Mouse (Mus musculus): ENCODE measurements around the gene Mecr.
"Not testable (repeated sequence)": the region's sequence is repeated elsewhere in the genome, so short reads cannot be mapped to it uniquely, and the experiment has no call there.

Gene Mecr

DNA sequence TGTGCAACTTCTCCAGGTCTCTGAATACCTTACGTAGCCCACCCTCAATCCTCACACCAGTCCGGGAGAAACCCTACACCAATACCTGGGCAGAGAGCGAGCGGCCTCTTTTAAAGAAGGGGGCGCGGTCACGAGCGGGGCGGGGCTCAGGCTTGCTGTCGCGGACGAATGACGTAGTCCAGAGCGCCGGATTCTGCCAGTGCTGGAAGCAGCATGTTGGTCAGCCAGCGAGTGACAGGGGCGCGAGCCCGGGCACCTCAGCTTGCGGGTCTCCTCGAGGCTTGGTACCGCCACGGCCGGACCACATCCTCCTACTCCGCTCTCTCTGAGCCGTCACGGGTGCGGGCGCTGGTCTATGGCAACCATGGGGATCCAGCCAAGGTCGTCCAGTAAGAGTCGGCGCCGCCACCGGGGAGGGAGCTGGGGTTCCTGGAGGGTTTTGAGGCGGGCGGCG lies at the start of gene Mecr:
Gene Mecr, plus strand, starts transcription at position 181 of the 454 bp plus-strand sequence.
- DNase-seq (ENCODE audit: low spot score in 2 of 2) = peak; percentile 92 to 97

DNA sequence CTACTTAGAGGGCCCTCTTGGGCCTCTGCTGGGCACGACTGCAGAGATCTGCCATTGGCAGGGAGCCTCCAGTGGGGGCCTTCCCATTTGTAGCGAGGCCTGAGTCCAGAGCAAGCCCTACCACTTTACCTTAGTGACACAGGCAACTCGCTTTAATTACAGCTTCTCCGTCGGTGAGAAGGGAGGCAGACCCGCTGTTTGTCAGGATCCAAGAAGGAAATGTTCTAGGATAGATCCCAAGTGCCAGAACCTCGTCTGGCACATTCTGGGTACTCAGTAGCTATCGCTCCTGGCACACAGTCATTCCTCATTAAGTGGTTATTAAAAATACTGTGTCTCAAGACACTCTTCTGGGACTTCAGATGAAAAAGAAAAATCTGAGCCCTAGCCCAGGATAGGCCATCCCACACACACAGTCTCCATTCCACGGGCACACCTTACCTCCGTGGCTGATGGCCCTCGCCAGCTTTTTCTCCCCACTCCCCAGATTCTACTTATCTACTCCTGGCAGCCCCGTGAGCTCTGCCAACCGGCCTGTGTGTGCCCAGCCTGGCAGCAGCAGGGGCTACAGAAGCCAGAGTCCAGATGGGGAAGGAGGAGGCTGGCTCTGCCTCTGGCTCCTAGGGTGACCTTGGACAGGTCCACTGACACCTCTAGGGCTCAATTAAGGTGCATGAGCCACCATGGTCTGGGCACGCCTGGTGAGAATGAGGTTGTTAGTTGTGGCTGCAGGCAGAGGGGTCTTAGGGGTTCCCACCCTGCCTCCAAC lies 46.8 kb upstream of the Mecr start:
- DNase-seq (ENCODE audit: low spot score in 2 of 2) = no peak

DNA sequence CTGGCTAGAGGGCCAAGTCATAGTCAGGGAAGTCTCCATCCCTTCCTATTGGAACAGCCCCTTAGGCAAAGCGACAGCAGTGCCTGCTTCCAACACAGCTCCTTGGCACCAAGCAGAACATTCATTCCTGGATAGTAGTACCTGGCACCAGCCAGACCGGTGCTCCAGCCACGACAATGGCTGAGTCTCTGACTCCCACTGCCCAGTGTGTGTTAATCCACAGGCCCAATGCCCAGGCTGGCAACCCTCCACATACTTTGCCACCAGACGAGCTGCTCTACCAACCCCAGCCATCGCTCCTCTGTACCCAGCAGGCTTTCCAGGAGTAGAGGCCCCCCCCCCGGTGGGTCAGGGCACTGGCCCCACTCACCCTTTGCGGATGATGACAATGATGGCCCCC lies 45.8 kb upstream of the Mecr start:
- no peak for DNase-seq (ENCODE audit: low spot score in 2 of 2)

DNA sequence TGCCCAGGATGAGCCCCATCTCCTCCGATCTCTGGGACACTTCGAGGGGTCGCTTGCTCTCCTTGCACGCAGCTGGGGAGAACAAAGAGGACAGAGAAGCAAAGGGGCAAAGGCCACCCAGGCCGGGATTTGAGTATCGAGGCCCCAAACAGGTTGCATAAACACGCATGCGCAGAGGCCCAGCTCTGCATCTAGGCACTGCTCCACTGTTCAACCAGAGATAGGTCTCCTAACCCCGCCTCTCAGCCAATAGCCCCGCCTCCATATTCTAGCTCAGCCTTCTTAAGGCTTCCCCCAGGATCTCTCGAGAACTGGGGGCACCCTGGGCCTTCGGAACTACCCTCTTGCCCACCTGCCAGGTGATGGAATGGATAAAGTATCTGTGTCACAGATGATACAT lies 45.4 kb upstream of the Mecr start:
- DNase-seq (ENCODE audit: low spot score in 2 of 2) = no peak

DNA sequence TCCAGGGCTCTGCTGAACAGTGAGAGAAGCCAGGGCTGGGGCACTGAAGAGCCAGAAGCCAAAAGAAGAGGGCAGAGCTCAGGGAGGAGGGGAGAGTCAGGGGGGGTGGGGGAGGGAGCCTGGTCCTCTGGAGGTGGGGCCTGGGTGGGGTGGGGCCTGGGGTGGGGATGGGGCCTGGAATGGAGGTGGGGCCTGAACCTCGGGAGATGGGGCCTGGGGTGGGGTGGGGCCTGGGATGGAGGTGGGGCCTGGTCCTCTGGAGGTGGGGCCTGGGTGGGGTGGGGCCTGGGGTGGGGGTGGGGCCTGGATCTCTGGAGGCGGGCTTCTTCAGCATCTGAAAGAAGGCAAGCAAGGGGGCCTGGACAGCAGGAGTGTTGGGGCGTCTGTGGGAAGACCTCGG lies 44.3 kb upstream of the Mecr start:
- no peak for DNase-seq (ENCODE audit: low spot score in 2 of 2)

DNA sequence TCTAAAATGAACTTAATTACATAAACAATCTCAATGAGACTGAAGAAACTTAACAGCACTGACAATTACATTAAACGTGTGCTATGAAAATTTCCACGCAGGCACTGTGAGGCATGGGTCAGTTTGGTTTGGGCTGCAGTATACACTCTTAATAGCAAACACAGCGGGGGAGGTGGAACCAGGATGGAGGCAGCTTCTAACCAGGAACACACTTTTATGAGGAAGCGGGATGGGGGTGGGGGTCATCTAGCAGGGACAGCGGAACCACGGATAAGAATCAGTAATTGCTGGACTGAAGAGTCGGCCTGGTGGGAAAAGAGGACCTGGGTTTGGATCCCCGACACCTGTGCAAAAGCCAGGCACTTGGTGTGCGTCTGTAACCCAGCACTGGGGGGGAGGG lies 39.4 kb upstream of the Mecr start:
- no peak for DNase-seq (ENCODE audit: low spot score in 2 of 2)

DNA sequence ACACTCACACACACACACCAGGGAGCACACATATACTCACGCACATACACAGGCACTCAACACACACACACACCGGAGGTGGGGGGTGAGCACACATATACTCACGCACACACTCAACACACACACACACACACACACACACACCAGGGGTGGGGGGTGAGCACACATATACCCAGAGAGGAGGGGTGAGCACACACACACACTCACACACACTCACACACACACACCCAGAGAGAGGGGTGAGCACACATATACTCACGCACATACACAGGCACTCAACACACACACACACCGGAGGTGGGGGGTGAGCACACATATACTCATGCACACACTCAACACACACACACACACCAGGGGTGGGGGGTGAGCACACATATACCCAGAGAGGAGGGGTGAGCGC lies 38.5 kb upstream of the Mecr start:
- DNase-seq (ENCODE audit: low spot score in 2 of 2) = not testable (repeated sequence)

DNA sequence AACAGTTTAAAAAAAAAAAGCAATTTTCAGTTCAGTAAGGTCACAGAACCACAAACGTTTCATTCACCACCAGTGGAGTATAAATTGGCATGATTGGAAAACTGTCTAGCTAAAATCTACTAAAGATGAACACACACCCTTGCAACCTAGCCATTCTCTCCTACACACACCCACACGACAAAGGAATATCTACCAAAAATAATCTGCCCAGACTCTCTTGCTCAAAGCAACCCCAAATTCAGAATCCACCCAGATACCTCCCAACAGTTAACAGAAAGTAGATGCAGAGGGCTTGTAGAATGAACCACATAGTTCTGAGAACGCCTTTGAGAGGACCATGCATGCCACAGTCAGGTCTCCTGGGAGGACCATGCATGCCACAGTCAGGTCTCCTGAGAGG lies 38.0 kb upstream of the Mecr start:
- DNase-seq (ENCODE audit: low spot score in 2 of 2) = no peak

DNA sequence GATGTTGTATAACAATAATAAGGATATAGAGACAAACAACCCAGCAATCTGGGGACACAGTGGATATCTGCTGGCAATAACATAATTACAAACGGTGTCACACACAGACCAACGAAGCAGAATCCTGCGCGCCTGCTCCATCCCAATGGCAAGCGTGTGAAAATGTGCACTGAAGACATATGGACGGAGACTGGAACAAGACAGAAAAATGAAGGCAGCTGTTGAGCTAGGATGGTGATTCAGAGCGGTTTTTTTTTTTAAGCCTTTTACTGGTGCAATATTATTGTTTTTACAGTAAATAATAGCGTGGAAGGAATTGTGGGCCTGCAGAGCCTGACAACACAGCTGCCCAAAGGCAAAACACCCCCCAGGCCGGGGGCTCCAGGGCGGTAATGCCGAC lies 30.8 kb upstream of the Mecr start:
- DNase-seq (ENCODE audit: low spot score in 2 of 2) = no peak

DNA sequence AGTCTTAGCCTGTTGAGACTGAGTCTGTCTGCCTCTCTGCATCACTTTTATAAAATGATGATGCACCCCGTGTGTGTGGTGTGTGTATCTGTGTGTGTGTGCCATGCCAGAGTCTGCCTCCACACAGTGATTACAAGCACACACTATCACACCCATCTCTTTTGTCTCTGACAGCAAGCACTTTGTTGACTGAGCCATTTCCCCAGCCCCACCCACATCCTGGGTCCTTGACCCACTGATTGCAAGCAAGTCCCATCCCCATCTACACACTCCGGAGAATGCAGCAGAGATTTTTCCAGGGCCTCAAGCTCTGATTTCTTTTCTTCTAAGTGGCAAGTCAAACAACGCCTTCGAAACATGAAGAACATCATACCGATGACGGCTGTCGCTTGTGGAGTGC lies 29.5 kb upstream of the Mecr start:
- no peak for DNase-seq (ENCODE audit: low spot score in 2 of 2)

DNA sequence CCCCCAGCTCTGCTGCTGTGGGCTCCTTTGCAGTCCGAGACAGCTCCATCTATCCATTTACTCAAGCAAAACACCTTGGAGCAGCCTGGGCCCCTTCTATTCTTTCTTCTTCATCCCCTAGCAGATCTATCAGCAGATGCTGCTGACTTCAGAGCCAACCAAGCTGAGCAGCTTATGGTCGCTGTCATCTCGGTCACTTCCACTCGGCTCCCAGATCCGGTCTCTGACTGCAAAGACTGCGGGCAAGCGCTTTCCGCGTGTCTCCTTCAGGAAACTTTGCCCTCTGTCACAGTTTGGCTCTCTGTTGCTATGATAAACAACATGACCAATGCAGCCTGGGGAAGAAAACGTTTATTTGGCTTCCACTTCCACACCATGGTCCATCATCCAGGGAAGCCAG lies 28.4 kb upstream of the Mecr start:
- no peak for DNase-seq (ENCODE audit: low spot score in 2 of 2)

DNA sequence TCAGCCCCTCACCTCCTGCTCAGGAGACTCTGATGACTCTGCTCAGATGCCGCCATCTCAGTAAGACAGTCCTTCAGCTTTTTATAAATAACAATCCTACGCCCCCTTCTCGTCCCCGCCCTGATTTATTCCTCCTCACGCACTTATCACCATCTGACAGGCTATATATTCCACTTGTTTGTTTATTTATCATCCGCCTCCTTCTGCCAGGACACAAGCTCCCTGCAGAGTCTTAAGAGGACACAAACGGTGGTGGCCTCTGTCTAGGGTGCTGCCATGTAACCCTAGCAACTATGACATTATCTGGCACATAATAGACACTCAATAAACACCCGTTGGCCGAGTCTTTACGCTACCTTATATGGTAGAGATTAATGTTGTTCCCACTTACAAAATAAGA lies 27.5 kb upstream of the Mecr start:
- DNase-seq (ENCODE audit: low spot score in 2 of 2) = no peak

DNA sequence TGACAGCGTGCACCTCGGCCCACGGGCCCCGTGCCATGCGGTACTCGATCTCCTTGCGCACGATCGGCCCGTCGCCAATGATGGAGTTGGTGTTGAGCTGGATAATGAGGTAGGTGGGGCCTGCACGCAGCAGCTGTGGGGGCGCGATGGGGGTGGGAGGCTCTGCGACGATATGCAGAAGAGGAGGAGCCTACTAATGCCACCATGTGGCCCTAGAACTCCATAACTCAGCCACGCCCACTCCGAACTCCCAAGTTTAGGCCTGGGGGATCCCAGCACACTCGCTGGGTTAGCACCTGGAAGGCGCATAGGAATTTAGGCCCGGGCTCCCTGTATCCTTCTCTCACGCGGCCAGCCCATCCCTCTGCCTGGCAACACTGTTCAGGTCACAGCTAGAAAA lies 24.3 kb upstream of the Mecr start:
- no peak for DNase-seq (ENCODE audit: low spot score in 2 of 2)

DNA sequence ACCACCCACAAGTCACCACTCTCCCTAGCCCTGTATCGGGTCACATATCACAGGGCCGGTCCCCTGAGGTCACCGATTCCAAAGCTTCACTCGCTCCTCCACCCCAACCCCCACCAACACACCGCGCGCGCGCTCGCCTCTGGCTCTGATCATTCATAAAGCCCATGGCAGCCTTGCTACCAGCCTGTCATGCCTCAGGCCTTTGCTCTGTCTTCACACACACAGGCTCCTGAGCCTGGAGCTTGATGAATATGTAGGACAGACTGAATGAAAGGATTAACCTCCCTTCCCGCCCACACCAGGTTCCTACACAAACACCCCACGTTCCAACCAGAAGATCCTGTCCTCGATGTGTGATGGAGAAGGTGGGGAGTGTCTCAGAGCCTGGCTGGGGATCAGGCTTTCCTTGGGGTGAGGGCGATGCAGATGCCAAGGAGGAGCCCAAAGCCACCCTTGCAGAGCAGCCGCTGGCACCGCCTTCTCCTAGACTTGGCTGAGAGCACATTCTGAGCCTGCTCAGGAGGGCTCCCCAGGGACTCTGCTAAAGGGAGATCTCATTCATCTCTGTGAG lies 22.0 kb upstream of the Mecr start:
- no peak for DNase-seq (ENCODE audit: low spot score in 2 of 2)

DNA sequence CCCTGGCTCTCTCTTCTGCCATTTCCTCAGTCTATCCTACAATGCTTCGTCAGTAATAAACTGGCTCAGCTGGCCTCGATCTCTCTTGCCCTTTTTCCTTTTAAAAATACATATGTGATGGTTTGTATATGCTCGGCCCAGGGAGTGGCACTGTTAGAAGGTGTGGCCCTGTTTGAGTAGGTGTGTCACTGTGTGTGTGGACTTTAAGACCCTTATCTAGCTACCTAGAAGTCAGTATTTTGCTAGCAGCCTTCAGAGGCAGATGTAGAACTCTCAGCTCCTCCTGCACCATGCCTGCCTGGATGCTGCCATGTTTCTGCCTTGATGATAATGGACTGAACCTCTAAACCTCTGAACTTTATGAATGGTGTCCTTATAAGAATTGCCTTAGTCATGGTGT lies 20.7 kb upstream of the Mecr start:
- no peak for DNase-seq (ENCODE audit: low spot score in 2 of 2)

DNA sequence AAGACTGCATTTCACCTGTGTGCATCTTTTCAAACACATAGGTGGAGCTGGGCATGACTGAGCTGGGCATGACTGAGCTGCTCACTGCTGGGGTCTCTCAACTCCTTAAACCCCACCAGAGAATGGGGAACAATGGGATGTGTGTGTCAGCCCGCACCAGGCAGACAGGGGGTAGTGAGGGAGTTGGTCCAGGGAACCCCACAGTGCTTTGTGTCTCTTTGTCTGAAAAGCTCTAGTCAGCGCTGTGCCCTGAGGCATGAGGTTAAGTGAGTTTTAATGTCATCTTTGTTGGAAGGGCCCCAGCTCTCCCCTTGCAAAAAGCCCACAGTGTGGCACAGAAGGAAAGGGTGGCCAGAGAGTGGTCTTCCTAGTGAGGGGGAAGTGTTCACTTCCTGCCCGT lies 18.3 kb upstream of the Mecr start:
- DNase-seq (ENCODE audit: low spot score in 2 of 2) = no peak

DNA sequence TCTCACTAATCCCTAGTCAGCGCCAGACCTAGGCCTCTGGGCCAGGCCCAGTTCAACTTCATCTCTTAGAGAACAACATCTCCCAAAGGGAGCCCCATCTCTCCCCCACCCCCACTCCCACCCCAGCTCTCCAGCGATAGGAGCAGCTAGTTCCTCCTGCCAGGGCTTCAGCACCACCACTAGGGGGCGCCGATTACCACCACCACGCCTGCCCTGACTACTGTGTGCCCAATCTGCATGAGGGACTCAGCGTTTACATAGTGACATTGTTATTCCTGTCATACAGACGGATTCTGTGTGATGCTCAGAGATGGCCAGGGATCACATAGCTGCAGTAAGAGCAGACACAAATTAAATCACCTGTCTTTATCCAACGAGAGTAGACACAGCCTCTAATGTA lies 17.4 kb upstream of the Mecr start:
- peak; percentile 63 to 86 for DNase-seq (ENCODE audit: low spot score in 2 of 2)

DNA sequence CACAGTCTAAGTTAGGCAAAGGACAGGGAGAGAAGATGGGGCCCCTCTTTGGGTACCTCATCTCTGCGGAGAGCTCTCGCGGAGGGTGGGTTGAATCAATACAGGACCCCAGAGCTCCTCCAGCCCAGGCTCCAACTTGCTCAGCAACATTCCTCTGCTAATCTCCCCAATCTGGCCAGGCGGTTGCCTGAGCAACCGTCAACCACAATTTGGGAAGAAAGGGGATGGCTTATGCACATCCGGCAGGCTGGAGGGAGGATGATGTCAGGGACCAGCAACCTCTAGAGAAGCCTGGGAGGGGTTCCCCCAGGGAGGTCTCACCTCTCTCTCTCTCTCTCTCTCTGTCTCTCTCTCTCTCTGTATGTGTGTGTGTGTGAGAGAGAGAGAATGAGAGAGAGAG lies 16.4 kb upstream of the Mecr start:
- DNase-seq (ENCODE audit: low spot score in 2 of 2) = no peak

DNA sequence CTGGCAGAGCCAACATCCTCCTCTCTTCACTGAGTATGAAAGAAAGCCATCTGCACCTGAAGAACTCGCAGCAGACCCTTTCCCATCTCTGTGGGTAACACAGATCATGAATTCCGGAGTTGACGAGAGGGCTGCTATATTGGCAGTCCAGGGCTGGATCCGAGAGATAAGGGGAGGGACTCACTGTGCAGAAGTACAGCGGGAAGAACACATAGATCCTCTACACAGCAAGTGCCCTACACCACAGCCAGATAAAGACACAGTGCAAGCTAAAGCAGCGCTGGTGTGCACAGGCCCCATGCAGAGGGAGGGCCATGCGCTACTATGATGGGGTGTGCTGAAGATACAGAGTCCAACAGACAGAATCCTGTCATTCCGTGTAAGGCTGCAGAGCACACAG lies 14.1 kb upstream of the Mecr start:
- no peak for DNase-seq (ENCODE audit: low spot score in 2 of 2)

DNA sequence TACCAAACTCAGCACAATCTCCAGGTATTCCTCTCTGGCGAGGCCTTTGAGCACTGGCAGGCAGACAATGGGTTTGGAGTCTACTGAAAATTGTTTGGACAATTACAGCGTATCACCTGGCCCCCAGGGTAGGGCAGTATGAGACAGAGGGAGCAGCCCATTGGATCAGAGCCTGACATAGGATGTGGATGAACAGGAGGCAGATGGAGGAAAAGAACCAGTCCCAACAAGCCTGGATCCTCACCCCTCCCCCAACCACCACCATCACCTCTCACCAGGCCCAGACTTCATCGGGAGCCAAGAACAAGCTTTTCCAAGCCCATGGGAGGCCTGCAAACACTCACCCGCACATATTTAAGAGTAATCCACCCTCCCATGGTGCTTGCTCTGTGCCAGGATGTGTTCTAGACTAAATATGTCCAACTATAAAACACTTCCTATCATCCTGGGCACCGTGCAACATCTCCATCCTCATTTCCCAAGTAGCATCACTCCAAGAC lies 11.7 kb upstream of the Mecr start:
- no peak for DNase-seq (ENCODE audit: low spot score in 2 of 2)

DNA sequence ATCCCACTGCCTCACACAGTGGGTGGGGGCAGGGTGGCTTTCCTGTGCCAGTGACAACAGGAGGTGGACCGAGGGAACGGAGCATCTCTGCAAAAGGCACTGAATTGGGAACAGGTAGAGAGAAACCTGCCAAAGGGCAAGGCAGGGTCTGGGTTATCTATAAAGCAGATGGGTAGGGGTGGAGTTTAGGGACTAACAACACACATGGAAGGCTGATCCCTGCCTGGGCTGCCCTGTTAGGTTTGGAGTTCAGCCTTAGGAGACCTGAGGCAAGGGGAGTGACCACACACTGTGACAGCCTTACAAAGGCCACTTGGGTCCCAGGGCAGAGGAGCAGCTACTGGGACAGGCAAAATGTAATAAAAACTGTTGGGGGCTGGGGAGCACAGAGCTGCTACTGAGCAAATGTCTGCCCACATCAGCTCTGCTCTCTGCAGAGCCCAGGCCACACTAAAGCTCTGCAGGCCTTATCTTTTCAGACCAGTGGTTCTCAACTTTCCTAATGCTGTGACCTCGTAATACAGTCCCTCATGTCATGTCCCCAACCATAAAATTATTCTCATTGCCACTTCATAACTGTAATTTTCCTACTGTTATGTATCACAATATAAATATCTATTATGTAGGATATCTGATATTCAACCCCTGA lies 10.4 kb upstream of the Mecr start:
- DNase-seq (ENCODE audit: low spot score in 2 of 2) = no peak

DNA sequence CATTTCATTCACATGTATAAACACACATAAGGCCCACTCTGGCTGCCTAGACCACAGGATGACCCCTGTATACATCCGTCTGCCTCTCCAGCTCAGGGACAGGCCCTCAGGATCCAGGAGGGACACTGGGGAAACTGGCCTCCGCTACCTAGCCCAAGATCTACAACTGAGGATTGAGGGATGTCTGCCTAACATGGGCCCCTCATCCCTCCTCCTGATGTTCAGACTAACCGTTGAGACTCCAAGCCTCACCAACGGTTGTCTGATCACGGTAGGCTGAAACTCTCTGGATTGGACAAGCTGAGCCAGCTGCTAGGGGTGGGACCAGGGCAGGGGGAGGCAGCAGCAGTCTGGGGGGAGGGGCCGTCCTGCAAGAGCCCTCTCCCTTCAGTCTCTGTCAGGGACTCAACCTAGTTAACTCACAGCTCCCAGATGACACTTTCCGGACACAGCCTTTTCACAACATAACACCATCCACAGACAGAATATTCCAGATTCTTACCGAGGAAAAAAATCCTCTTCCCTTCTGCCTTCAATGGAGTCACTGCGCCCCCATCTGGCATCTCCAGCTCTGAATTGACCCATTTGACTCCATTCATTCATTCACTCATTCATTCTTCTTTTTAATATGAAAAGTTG lies 9.2 kb upstream of the Mecr start:
- no peak for DNase-seq (ENCODE audit: low spot score in 2 of 2)

Data from spleen, postnatal 4 days (tissue).